9 mouse cellular contexts compared by ENCODE assay signal in the genomic region with DNA sequence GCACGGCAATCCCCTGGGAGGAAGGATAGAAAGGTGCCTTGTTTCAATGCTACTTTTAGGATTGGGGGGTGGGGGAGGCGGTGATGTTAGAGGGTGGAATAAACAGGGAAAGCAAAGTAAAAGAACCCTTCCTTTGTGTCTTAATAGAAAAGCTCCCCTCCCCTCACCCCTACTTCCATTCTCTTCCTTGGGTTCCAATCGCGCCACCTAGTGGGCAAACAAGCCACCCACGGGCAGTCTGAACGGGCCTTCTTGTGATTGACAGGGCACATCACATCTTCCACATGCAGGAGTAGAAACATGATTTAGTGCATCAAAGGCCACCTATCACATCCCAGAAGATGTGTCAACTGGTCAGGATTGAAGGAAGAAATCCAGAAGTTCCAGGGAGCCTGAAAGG. TPM values are rescaled to one million over a fixed set of nuclear protein-coding genes. Genes with fewer than 3 reads are reported as not detected.
A peak's percentile ranks its signal among the peaks of the same experiment; 100 is the strongest.
DNase-seq lines count a peak whose midpoint lies in the region; ATAC-seq lines count a peak whose summit lies in the region.
"Had no signal": no experiment of that assay in that cellular context is flagged by ENCODE, and none has a peak within 500 bp of the region (broad histone marks: within the 10 kb centered on the region; RNA-seq: fewer than 3 reads in every experiment).

No protein-coding gene starts in this region.

- H3K27me3 ChIP-seq in hindbrain, embryonic 11.5 days (ENCODE audit: control insufficient read depth, insufficient read depth, low read length) = no peaks in the 10 kb centered on the region
- H3K27me3 ChIP-seq in hindbrain, embryonic 13.5 days = no peaks in the 10 kb centered on the region
- H3K27me3 ChIP-seq: midbrain, embryonic 12.5 days had no signal

- H3K36me3 ChIP-seq in hindbrain, embryonic 11.5 days (ENCODE audit: control insufficient read depth, insufficient read depth, low read length) = no peaks in the 10 kb centered on the region
- no peaks in the 10 kb centered on the region for H3K36me3 ChIP-seq in hindbrain, embryonic 13.5 days
- H3K36me3 ChIP-seq: midbrain, embryonic 12.5 days had no signal

- ATAC-seq in hindbrain, embryonic 11.5 days (ENCODE audit: low FRiP score) = no peak
- ATAC-seq in hindbrain, embryonic 13.5 days (ENCODE audit: low FRiP score) = no peak

- no peak overlapping the region for H3K4me3 ChIP-seq in hindbrain, embryonic 11.5 days (ENCODE audit: low read depth, low read length)
- H3K4me3 ChIP-seq in hindbrain, embryonic 13.5 days = no peak overlapping the region
- H3K4me3 ChIP-seq: midbrain, embryonic 12.5 days had no signal

- H3K27ac ChIP-seq in hindbrain, embryonic 11.5 days (ENCODE audit: low read depth, low read length) = no peak overlapping the region
- H3K27ac ChIP-seq in hindbrain, embryonic 13.5 days = no peak overlapping the region
- H3K27ac ChIP-seq: midbrain, embryonic 12.5 days had no signal

- no peaks in the 10 kb centered on the region for H3K9me3 ChIP-seq in hindbrain, embryonic 11.5 days (ENCODE audit: control insufficient read depth, low read length)
- H3K9me3 ChIP-seq in hindbrain, embryonic 13.5 days = no peaks in the 10 kb centered on the region
- H3K9me3 ChIP-seq: midbrain, embryonic 12.5 days had no signal

- H3K4me1 ChIP-seq in hindbrain, embryonic 11.5 days (replicated peaks; ENCODE audit: control insufficient read depth, insufficient read depth, low read length) = no peaks in the 10 kb centered on the region
- 0 out of 2 replicates have a peak, but pooled peaks cover 2% of the 10 kb centered on the region for H3K4me1 ChIP-seq in hindbrain, embryonic 13.5 days (replicated peaks)
- H3K4me1 ChIP-seq: midbrain, embryonic 12.5 days had no signal

- 19% methylated on average over 6 of the region's 6 CpGs for WGBS in hindbrain, embryonic 11.5 days
- 18% methylated on average over 6 of the region's 6 CpGs for WGBS in hindbrain, embryonic 13.5 days

- H3K4me2 ChIP-seq in hindbrain, embryonic 11.5 days (replicated peaks; ENCODE audit: low read depth, low read length) = no peak overlapping the region
- no peak overlapping the region for H3K4me2 ChIP-seq in hindbrain, embryonic 13.5 days
- H3K4me2 ChIP-seq: midbrain, embryonic 12.5 days had no signal

- H3K9ac ChIP-seq in hindbrain, embryonic 11.5 days (ENCODE audit: low read depth, low read length) = no peak overlapping the region
- H3K9ac ChIP-seq in hindbrain, embryonic 13.5 days = no peak overlapping the region
- H3K9ac ChIP-seq: midbrain, embryonic 12.5 days had no signal

- DNase-seq in hindbrain, embryonic 11.5 days (ENCODE audit: low spot score) = peak; percentile 85
- peak; percentile 40 for DNase-seq in Muller cell, postnatal 12 days (ENCODE audit: inconsistent ontology term)
- DNase-seq in cerebellum, postnatal 36 days = peak; percentile 14 to 29
- DNase-seq in kidney, postnatal 4 days = peak; percentile 72 to 75
- peak; percentile 67 for DNase-seq in lung, postnatal 10 days
- DNase-seq in spleen, postnatal 10 days (ENCODE audit: low spot score in 2 of 2) = peak; percentile 50 to 79
- DNase-seq in urinary bladder, postnatal 25 days (ENCODE audit: low spot score) = no peak

RNA-seq across cellular contexts. Expression of a gene that starts 41.2 kb away (rescaled TPM):
- 147 and 160 TPM in 2 replicates for polyA plus RNA-seq in hindbrain, embryonic 11.5 days (2014; fragmentation: Nextera tagmentation; extraction: Ambion mirVana)
- 118 and 127 TPM in 2 replicates for polyA plus RNA-seq in hindbrain, embryonic 13.5 days (2015; fragmentation: Nextera tagmentation; extraction: Ambion mirVana)

RNA-seq across cellular contexts. Expression of a gene that starts 41.7 kb away (rescaled TPM):
- 3.6 and 4.3 TPM in 2 replicates for polyA plus RNA-seq in hindbrain, embryonic 11.5 days (2014; fragmentation: Nextera tagmentation; extraction: Ambion mirVana)
- polyA plus RNA-seq in hindbrain, embryonic 13.5 days (2015; fragmentation: Nextera tagmentation; extraction: Ambion mirVana) = 3.1 and 3.7 TPM in 2 replicates
